Comparison of ENCODE assay signal across 27 mouse cellular contexts in the genomic region with DNA sequence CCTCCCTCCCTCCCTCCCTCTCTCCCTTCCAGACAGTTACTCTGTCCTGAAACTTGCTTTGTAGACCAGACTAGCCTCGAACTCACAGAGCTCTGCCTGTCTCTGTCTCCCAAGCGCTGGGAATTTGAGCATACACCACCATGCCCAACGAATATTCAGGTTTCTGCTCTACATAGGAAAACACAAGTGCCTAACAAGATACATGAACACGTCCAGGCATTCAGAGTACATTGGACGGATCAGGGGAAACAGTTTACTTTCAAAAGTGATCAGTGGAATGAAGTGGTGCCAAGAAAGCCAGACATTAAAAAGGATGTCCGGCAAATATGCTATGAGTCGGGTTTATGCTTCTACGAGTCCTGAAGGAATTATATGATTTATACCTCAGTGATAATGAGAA.
"Had no signal": no experiment of that assay in that cellular context is flagged by ENCODE, and none has a peak within 500 bp of the region (broad histone marks: within the 10 kb centered on the region; RNA-seq: fewer than 3 reads in every experiment).

No protein-coding gene starts in this region.

- H3K9ac ChIP-seq: embryonic facial prominence, embryonic 12.5 days; embryonic facial prominence, embryonic 13.5 days; embryonic facial prominence, embryonic 15.5 days; forebrain, embryonic 12.5 days; forebrain, embryonic 13.5 days; forebrain, embryonic 15.5 days; forebrain, postnatal 0 days had no signal

- H3K4me2 ChIP-seq: embryonic facial prominence, embryonic 12.5 days; embryonic facial prominence, embryonic 13.5 days; embryonic facial prominence, embryonic 15.5 days; forebrain, embryonic 12.5 days; forebrain, embryonic 13.5 days; forebrain, embryonic 15.5 days had no signal

- ATAC-seq: forebrain, embryonic 13.5 days; forebrain, embryonic 14.5 days; forebrain, embryonic 15.5 days; forebrain, embryonic 16.5 days; forebrain, postnatal 0 days had no signal

- H3K27ac ChIP-seq: embryonic facial prominence, embryonic 10.5 days; embryonic facial prominence, embryonic 12.5 days; embryonic facial prominence, embryonic 13.5 days; embryonic facial prominence, embryonic 15.5 days; forebrain, embryonic 10.5 days; forebrain, embryonic 12.5 days; forebrain, embryonic 13.5 days; forebrain, embryonic 15.5 days; gastrocnemius, adult 2 months; heart, adult 2 months had no signal

- H3K9me3 ChIP-seq: embryonic facial prominence, embryonic 10.5 days; embryonic facial prominence, embryonic 12.5 days; embryonic facial prominence, embryonic 13.5 days; embryonic facial prominence, embryonic 15.5 days; forebrain, embryonic 10.5 days; forebrain, embryonic 12.5 days; forebrain, embryonic 13.5 days; forebrain, embryonic 15.5 days had no signal

- H3K36me3 ChIP-seq: embryonic facial prominence, embryonic 10.5 days; embryonic facial prominence, embryonic 12.5 days; embryonic facial prominence, embryonic 13.5 days; embryonic facial prominence, embryonic 15.5 days; forebrain, embryonic 10.5 days; forebrain, embryonic 12.5 days; forebrain, embryonic 15.5 days had no signal

- H3K27me3 ChIP-seq: embryonic facial prominence, embryonic 12.5 days; embryonic facial prominence, embryonic 13.5 days; embryonic facial prominence, embryonic 15.5 days; forebrain, embryonic 12.5 days; forebrain, embryonic 13.5 days; forebrain, embryonic 15.5 days had no signal

- DNase-seq: cerebellum, adult 8-10 months; cerebellum, adult 9-10 months; cerebellum, adult 9-11 months; cerebellum, postnatal 10 days; cerebellum, postnatal 14 days; cerebellum, postnatal 25 days; cerebellum, postnatal 36 days; embryo, embryonic 11 days; forebrain, postnatal 0 days; gastrocnemius, adult 2 months; gastrocnemius, postnatal 10 days; gastrocnemius, postnatal 14 days; gastrocnemius, postnatal 25 days; gastrocnemius, postnatal 36 days; heart, adult 18-20 months; heart, adult 2 months had no signal

- H3K4me1 ChIP-seq: embryonic facial prominence, embryonic 10.5 days; embryonic facial prominence, embryonic 12.5 days; forebrain, embryonic 12.5 days; forebrain, embryonic 13.5 days; forebrain, embryonic 15.5 days had no signal

- H3K4me3 ChIP-seq: embryonic facial prominence, embryonic 10.5 days; embryonic facial prominence, embryonic 12.5 days; embryonic facial prominence, embryonic 13.5 days; embryonic facial prominence, embryonic 15.5 days; erythroblast, embryonic 14.5 days; forebrain, embryonic 10.5 days; forebrain, embryonic 12.5 days; forebrain, embryonic 13.5 days; forebrain, embryonic 15.5 days; gastrocnemius, adult 2 months; heart, adult 2 months had no signal
